Mouse (Mus musculus) cerebellum, postnatal 36 days (tissue): ENCODE data around the gene Efcab7.
A peak's percentile ranks its signal among the peaks of the same experiment; 100 is the strongest.

Experiments
- DNase-seq, 2 experiments: peaks; one replicate each; pipeline ENCODE4 v3.0.0; 2021 to 2022; ENCODE audit warnings: mixed read lengths in 2 of 2

The Efcab7 gene

GRCm38 (mm10) chr4:99829094-99830073, at the start of gene Efcab7:
Gene Efcab7, plus strand, starts transcription at chr4:99829198.
- peak; percentile 83 to 91 for DNase-seq

DNA sequence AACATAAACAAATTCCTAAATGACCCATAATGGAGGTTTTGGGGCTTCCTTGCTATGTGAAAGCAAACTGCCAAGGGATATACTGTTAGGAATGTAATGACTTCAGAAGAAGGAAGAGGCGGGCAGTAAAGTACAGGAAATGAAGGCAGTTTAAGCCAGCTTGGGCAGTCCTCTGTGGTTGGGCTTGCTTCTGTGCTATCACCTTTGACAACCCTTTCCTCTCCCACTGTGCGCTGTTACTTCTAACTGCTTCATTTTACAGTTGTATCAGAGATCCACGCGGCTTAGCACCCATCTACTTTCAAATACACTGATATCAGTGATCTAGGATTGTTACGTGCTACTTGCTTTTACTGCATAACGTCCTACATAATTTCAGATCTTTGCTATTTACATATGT, 36.6 kb upstream of the Efcab7 start:
- no peak for DNase-seq

DNA sequence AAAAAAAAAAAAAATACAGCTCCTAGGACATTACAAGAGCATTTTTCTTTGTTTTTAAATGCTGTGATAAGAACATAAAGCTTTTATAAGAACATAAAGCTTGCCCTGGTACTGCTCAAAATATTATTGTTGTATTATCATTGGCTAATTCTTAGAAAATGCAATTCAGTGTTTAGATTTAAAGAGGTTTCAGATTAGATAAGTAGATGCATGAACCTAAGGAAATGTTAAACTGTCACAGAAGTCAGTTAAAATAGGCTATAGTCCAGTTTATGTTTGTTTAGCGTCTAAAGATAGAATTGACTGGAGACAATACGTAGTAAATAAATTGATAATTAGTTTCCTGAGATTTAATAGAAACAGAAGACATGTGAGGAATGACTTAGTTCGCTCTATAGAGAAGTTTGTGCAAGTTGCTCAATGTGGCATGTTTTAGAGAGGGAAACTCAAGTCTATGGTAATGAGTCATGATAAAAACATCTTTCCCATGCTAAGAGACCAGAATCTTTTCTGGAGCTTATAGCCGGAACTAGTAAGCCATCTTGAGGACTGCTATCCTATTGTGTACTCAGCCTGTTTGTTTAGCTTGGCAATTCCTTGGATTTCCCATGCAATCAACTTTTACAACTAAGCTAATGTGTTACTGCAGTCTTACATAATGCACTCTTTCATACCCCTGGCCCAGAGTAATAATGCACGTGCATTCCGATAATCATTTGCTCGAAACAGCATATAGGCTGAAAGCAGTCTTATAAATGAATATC, 12.1 kb upstream of the Efcab7 start:
- DNase-seq, result no peak

DNA sequence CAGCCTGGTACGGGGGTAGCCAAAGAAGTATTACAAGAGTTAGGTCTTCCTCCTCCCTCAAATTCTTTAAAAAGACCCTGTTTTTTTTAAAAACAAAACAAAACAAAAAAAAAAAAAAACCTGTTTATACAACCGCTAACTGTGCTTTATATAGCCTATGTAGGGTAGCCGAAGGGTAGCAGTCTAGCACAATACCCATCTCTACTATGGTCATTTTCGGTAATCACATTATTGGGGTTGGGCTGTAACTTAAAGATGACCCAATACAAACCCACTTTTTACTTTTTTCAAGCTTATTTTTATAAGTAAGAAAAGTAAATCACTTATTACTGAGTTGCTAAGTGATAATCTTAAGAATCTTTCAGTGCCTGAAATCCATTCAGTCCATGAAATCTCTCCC, 661 bp upstream of the Efcab7 start:
- no peak for DNase-seq

- DNase-seq, result no peak
These were observed 282 bp upstream of the Efcab7 start for GRCm38 (mm10) chr4:99828739-99829093.

DNA sequence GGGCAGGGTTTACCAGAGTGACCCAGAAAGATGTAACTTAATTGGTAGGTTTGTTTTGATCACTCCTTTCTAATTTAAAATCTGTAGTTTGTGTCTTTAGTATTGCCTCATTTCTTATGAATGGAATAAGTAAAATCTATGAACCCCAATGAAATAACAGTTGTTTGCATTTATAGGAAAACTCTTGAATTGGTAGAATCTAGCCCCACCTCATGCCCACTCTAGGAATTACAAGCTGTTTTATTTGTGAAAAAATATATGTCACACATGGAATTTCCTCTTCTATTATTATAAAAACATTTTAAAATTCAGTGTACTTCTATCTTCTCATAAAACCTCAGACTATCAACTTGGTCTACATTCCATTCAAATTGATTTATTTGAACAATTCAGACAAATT, 52.9 kb downstream of the Efcab7 start:
- peak in 1 of 2 experiments; percentile 35 for DNase-seq

- no peak for DNase-seq
These were observed 53.4 kb downstream of the Efcab7 start for GRCm38 (mm10) chr4:99882405-99882804.

- no peak for DNase-seq
These were observed 85.0 kb downstream of the Efcab7 start for GRCm38 (mm10) chr4:99913894-99914451.

DNA sequence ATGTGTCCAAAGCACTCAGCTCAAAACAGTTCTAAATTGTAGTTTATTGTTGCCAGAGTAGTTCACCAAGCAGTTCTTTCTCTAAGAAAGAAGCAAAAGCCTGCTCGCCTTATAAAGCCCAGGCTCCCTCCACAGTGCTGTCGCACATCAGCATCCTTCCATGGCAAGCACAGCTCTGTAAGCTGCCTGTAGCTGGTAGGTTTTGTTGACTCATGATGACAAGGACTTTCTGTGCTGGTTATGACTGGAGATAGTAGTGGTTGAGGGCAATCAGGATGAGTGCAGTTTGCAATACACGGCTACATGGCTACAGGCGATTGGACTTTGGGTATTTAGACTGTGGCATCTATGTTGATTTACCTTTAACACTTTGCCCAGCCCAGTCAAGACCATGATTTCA, 97.4 kb downstream of the Efcab7 start:
- DNase-seq, result no peak

GRCm38 (mm10) chr4:99928521-99928920, 99.5 kb downstream of the Efcab7 start:
- no peak for DNase-seq

DNA sequence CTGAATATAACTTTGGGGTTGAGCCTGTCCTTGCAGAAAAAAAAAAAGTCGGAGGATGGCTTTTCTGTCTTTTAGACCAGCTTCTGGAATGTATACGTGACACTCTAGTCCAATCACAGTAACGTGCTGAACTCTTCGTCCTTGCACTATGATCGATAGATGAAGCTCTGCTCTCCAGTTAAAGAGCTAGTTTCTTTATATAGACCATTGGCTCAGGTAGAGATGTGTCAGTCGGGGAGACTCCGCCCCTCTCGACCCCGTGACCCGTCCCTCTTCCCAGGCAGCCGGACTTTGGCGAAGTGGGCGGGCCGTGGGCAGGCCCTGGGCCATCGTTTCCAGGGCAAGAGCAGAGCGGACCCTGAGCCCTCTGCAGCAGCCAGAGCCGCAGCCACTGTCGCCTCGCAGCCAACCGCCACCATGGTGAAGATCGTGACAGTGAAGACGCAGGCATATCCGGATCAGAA, 100.2 kb downstream of the Efcab7 start, which contains the start of gene Pgm1:
Gene Pgm1, plus strand, starts transcription at position 266 of the 464 bp plus-strand sequence.
- peak in 1 of 2 experiments; percentile 87 for DNase-seq

DNA sequence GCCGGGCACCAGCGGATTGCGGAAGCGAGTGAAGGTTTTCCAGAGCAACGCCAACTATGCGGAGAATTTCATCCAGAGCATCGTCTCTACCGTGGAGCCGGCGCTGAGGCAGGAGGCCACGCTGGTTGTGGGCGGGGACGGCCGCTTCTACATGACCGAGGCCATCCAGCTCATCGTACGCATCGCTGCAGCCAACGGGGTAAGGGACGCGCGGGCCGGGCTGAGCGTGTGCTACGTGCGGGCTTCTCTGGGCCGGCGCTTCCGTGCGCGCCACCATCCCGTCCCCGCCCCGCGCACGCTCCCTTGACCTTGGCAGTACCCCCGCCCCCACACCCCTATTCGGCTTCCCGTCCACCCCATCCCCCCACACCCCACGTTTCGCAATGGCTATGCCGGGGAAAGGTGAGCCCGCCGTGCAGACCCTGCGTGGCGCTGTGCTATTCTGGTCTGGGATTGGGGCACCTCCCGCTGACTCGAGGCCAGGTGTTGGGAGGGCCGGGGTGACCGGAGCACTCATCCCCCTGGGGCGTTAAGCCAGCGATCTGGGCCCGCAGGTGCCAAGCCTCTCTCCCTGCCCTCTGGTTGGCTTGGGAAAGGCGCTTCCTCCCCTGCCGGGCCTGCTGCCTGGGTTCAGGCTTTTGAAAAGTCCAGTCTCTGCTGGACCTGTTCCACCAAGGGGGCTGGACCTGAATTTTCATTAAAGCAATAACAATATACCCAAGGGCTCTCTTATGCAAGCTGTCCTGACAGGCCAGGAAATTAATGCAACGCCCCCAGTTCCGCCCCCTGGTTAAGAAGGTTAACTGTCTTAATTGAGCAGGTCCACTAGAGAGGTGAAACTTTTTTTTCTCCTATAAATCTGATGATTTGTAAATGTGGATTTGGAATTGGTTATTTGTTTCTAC, 100.9 kb downstream of the Efcab7 start, which contains the start of gene Itgb3bp:
Gene Itgb3bp, minus strand, starts transcription at position 201 of the 905 bp plus-strand sequence.
- peak; percentile 81 to 82 for DNase-seq

DNA sequence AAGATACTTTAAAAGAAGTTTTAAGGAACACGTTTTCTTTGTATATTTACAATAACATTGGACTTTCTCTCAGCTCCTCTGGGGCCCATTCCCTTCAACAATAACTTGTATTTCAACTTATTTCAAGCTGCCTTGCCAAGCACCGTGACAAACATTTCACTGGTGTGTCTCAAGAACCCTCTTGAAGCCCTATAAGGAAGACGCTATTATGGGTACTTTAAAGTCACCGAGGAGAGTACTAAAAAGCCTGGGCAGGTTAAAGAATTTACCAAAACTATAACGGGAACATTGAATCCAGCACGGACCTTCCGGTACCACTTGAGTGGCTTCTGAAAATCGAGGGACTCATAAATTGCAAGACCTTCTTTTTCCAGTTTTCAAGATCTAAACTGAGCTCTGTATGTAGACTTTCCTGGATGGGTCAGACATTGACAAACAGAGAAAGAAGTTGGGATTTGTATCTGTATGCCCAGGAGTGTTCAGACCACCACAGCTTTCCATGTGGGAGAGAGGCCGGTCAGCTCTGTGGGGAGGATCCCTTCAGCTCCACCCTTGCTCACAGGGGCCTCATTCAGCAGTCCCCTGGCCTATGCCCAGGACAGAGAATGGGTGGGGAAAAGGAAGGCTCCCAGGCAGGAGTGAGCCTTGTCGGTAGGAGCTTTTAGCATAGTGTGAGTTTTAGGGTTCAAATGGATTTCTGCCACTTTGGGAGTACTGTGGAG, 101.7 kb downstream of the Efcab7 start:
- DNase-seq, result no peak

GRCm38 (mm10) chr4:99931240-99931580, 102.2 kb downstream of the Efcab7 start:
- no peak for DNase-seq

DNA sequence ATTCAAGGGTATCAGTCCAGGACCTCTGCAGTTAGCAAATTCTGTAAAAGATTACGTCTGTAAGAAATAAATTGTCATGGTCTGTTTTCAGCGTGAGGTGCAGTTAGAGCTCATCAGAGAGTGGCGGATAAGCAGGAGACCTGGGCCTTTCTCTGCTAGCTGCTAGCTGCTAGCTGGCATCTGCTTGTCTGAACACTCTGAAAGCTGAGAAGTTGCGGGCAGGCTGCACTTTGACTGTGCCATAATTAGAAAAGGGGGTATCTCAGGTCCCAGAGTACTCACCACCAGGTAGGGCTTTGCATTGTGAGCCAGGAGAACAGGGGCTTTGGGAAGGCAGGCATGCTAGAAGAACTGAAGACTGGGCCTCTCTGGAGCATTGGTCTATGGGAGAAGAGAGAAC, 102.8 kb downstream of the Efcab7 start:
- DNase-seq, result no peak

- peak; percentile 30 to 35 for DNase-seq
These were observed 105.9 kb downstream of the Efcab7 start for GRCm38 (mm10) chr4:99934859-99935258.

DNA sequence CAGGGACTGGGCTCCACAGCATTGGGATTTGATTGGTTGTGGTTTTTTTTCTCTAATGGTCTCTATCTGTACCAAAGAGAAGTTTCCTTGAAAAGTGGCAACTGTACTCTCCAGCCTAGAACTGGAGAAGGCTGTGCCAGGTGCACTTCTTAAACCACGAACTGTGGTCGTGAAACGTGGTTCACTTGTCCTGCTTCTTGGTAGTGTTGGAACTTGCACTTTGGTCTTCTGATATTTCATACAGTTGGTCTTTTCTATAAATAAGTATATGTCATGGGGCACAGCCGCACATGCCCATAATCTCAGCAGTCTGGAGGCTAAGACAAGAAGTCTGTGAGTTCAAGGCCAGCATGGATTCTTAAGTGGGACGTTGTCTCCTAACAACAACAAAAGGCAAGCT, 107.3 kb downstream of the Efcab7 start:
- DNase-seq, result no peak

GRCm38 (mm10) chr4:99939711-99940505, 110.9 kb downstream of the Efcab7 start:
- no peak for DNase-seq

- DNase-seq, result no peak
These were observed 112.8 kb downstream of the Efcab7 start for GRCm38 (mm10) chr4:99941655-99942414.

DNA sequence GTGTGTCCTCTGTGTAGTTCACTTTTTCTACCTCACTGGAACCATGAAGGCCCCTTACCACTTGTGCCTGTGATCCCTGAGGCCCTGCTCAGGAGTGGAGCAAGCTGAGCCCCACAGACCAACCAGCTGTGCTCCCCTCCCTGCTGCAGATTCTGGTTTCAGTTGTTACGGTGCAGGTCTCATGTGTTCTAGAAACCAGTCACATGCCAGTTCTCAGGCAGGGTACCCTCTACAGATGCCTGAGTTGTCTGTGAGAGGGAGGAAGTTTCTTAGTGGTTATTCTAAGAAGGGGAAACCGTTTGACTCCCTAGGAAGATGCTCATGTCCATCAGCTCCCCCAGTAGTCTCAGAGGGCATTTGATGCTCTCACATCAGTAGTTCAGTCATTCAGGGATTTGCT, 115.6 kb downstream of the Efcab7 start:
- DNase-seq, result no peak
